Mouse (Mus musculus) adrenal gland, adult 8-10 months (tissue): Measurements from ENCODE around the gene Ptpra. TPM values are rescaled to one million over a fixed set of nuclear protein-coding genes. Genes with fewer than 3 reads are reported as not detected.
A peak's percentile ranks its signal among the peaks of the same experiment; 100 is the strongest.
"Not testable (repeated sequence)": the region's sequence is repeated elsewhere in the genome, so short reads cannot be mapped to it uniquely, and the experiment has no call there.

ENCODE experiments used
- DNase-seq: peaks from one replicate; pipeline ENCODE4 v3.0.0; 2022
- total RNA-seq, 4 experiments: library from RNA; stranded (reverse); gene quantifications; 2 replicates each; pipeline ENCODE4 v1.2.4; 2022

Gene Ptpra
- total RNA-seq, 4 experiments from 2014 or later, result 150 to 167 (median 158) TPM

- no peak for DNase-seq
These were observed 41.1 kb downstream of the Ptpra start for GRCm38 (mm10) chr2:130491162-130491561.

DNA sequence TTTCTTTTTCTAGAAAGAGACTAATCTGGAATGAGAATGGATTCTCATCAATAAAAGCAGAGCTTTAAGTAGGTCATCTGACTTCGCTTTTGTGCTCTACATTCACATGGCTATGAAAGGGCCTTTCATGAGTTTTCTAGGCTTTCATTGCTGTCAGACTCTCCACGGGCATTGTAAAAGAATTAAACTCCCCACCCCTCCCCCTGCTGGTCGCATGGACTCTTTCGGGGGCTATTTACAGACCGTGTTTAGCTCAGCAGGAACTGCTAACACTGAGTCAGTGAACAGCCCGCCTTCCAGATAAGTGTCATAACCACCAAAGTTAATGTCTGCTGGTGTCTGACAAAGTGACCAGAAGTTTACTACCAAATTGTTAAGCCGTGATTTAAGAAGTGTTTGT, 41.5 kb downstream of the Ptpra start:
- DNase-seq, result no peak

GRCm38 (mm10) chr2:130495114-130495513, 45.0 kb downstream of the Ptpra start:
- DNase-seq, result not testable (repeated sequence)

DNA sequence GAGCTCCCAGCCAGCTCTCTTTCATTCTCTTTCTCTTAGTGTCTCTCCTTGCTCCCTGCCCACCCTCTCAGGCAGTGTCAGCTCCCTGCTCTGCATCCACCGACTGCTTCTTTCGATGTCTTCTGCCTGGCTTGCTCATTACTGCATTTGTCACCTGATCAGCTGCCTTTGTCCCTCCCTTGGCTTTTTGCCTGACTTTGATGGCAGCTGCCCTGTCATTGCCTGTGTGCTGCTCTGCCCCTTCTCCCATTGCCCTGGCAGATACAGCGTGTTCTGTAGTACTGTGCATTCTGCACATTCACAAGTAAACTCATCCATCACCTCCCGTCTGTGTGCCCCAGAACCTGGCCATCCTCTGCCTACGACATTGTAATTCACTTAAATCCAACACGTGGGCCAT, 46.0 kb downstream of the Ptpra start:
- DNase-seq, result peak; percentile 39

- no peak for DNase-seq
These were observed 46.9 kb downstream of the Ptpra start for GRCm38 (mm10) chr2:130496931-130497330.

- DNase-seq, result peak; percentile 33
These were observed 49.5 kb downstream of the Ptpra start for GRCm38 (mm10) chr2:130499546-130499945.

GRCm38 (mm10) chr2:130501556-130501955, 51.5 kb downstream of the Ptpra start:
- no peak for DNase-seq

- DNase-seq, result not testable (repeated sequence)
These were observed 61.5 kb downstream of the Ptpra start for GRCm38 (mm10) chr2:130511616-130512015.

DNA sequence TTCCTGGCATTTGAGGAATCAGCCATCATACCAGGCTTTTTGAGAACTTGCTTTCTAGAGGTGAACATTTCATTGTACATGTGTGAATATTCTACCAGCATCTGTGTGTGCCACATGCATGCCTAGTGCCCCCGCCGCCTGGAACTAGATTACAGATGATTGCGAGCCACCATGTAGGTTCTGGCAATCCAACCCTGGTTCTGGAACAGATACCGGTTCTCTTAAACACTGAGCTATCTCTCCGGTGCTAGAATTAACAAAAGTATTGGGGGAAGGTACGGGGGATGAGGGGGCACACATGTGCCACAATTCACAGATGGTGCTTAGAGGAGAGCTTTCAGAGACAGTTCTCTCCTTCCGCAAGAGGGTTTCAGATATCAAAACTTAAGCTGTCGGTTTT, 63.8 kb downstream of the Ptpra start:
- no peak for DNase-seq

DNA sequence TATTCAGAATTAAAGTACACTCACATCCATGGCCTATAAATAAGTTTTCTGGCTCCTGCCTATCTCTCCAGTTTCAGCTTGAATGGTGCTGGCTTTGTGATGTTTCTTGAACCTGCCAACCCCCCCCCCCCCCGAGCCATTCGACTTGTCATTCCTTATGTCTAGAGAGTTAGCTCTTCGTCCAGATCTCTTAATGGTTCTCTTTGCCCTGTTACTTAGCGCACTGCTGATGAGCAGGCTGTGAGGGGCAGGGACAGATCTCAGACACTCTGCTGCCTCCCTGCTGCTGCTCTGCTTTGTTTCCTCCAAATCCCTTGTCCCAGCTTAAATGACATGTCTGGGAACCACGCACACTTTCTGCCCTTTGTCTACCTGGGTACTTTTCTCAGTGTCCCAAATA, 65.7 kb downstream of the Ptpra start:
- no peak for DNase-seq

- DNase-seq, result no peak
These were observed 71.8 kb downstream of the Ptpra start for GRCm38 (mm10) chr2:130521927-130522326.

DNA sequence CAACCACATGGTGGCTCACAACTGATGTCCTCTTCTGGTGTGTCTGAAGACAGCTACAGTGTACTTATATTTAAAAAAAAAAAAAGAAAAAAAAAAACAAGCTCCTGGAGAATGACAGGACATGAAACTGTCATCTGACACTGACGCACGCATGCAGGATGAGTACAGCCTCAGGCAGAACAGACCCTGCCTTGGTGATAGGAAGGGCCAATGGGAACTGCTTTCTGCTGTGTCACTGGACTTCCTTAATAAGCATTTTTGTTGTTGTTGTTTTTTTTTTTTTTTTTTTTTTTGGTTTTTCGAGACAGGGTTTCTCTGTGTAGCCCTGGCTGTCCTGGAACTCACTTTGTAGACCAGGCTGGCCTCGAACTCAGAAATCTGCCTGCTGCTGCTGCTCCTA, 75.4 kb downstream of the Ptpra start:
- DNase-seq, result not testable (repeated sequence)

- DNase-seq, result no peak
These were observed 78.4 kb downstream of the Ptpra start for GRCm38 (mm10) chr2:130528457-130528856.

- DNase-seq, result no peak
These were observed 79.2 kb downstream of the Ptpra start for GRCm38 (mm10) chr2:130529290-130529689.

- no peak for DNase-seq
These were observed 79.8 kb downstream of the Ptpra start for GRCm38 (mm10) chr2:130529925-130530324.

DNA sequence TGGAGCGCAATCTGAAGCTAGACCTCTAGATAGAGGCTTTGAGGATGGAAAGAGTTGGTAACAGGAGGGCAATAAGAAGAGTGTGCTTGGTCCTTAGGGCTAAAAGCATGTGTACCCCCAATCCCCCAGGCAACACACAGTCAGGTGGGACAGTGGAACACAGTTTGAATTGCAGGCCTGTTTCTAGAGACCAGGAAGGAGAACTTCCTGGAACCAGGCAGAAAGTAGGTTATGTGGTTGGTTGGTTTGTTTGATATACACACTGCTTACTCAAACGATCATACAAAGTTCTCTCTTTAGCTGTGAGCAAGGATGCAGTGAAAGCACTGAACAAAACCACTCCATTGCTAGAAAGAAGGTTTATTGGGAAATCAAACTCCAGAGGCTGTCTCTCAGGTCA, 82.1 kb downstream of the Ptpra start:
- no peak for DNase-seq

GRCm38 (mm10) chr2:130535017-130535416, 84.9 kb downstream of the Ptpra start:
- DNase-seq, result no peak

DNA sequence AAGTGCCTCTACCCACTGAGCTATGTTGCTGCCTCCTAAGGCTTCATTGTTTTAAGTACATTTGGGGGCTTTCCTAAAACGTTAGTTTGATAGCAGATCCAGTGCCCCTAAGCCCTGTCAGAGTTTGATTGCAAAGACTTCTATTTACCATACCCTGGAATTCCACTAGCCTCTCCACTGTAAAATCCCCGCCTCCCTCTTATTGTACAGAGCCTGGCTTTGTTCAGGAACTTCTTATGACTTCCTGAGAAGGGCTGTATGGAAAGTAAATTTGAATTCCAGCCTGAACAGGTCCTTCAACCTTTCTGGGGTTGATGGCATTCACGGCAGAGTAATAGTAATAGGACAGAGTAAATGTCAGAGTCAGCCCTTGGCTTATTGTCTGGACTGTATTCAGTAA, 86.8 kb downstream of the Ptpra start:
- DNase-seq, result no peak

DNA sequence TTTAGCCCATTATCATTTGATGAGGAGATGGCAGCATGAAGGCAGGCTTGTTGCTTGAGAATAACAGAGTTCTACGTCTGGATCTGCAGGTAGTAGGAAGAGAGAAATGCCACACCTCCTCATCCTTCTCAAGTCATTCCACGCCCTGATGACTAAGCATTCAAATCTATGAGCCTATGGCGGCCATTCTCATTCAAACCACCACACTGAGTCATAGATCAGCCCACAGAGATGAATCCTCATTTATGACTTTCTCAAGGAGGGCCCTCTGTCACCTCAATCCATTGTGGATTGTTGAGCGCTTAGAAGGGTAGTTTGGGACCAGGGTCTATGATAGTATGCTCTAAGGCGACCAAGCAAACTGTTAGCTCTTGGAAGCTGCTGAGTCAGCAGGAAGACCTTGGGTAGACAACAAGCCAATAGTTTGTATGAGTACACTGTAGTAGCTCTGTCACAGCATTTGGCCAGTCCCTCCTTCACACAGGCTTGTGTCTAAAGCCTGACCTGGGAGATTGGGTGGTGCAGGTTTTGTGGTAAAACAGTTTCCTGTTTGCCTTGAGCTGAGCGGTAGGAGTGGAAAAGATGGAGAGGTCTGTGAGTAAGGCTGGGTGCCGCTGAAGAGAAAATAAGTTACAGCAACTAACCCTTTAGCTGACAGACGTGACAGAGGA, 88.9 kb downstream of the Ptpra start:
- no peak for DNase-seq

- DNase-seq, result no peak
These were observed 90.2 kb downstream of the Ptpra start for GRCm38 (mm10) chr2:130540266-130540665.

DNA sequence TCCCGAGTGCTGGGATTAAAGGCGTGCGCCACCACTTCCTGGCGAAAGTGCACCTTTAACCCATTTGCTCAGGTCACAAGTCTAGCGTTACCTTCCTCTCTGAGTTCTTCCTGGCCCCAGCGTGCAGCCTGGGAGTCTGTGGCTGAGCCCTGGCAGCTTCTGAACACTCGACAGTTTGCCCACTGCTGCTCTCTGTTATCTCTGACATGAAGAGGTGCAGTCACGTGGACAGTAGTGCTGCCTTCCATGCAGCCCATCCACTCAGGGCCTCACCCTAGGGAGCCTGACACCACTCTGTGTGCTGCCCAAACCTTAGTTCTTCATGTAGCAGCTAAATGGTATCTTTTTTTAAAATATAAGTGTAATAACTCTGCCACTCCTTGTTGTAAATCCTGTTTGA, 96.9 kb downstream of the Ptpra start:
- DNase-seq, result no peak

DNA sequence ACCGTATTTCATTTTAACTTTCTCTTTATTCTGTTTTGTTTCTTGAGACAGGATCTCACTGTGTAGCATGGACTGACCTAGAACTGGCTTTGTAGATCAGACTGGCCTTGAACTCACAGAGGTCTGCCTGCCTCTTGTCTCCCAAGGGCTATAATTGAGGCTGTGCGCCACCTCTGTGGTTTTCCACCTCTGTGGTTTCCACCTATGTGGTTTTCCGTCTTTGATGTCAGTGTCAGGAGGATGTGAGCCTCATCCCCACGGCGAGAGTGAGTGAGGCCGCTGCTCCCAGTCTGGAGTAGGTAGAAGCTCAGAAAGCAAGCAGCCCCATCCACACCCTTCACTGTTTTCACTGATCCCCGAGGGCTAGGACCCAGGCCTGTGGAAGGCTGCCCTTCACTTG, 104.8 kb downstream of the Ptpra start:
- DNase-seq, result no peak

- DNase-seq, result no peak
These were observed 106.2 kb downstream of the Ptpra start for GRCm38 (mm10) chr2:130556292-130556691.

DNA sequence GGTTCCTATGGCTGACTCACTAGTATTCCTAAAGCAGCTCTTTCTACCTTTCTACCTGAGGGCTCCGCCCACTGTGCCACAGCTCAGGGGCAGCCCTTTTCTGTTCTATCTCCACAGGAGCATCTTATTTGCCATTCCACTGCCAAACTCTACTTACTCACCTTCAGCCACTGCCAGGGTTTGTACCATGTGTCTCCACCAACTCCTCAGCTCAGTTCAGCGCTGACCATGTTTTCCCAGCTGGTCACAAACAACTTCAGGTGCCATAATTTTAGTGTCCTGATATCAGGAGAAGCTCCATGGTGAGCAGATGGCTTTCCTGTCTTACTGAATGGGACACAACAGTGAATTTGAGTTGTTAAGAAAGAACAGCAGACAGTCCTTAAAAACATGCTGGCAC, 107.4 kb downstream of the Ptpra start:
- DNase-seq, result no peak

DNA sequence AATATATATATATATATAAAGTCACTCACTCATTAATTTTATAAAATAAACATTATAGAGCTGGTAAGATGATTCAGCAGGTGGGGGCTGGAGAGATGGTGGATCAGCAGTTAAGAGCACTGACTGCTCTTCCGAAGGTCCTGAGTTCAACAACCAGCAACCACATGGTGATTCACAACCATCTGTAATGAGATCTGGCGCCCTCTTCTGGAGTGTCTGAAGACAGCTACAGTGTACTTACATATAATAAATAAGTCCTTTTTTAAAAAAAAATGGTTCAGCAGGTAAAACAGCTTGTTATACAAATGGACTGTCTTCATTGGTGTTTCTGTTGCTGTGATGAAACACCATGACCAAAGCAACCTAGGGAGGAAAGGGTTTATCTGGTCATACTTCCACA, 107.9 kb downstream of the Ptpra start:
- no peak for DNase-seq
